Mouse (Mus musculus): Measurements from ENCODE around the gene Olfr1351. TPM values are rescaled to one million over a fixed set of nuclear protein-coding genes. Genes with fewer than 3 reads are reported as not detected.
"Not testable (repeated sequence)": the region's sequence is repeated elsewhere in the genome, so short reads cannot be mapped to it uniquely, and the experiment has no call there.

Olfr1351 gene
- total RNA-seq (2021) = not detected
- long read RNA-seq, experiment 1 = 0 reads
- long read RNA-seq, experiment 2 = 0 reads

DNA sequence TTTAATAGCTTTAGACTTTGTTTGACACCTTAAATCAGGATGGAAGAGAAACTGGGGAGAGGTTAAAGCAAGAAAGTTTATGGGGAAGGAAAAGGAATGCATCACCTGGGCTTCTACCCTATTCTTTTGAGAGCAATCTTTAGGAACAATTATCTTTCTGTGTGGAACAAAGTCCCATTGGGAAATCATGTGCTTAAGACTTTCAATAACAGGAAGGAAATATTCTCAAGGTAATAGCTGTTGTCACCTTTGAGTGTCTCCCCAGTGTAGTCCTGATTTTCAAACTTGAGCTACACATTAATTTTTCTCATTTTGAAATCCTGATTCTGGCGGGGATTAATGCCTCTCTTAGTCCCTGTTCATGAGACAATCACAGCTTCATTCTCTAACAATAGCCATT lies at the start of gene Olfr1351:
TSS of gene Olfr1351 (plus strand) at position 301 of the 400 bp plus-strand sequence.
- DNase-seq = no peak

DNA sequence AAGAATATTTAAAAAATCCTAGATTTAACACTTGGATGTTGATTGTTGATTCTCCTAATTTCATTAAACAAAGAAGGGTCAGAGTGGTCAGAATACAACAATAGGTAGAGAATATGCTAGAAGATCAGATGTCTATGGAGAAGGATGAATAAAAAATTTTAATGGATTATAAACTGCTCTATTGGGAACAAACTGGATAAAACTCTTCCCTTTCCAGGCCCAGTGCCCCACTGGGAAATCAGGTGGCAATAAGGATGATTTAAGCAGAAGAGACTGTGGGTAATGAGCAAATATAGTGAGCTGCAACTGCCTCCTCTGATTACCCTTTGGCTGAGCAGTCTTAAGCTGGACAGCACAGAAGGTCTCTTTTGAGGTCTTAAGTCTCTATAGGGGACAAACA lies 49.3 kb upstream of the Olfr1351 start, which contains the start of gene Olfr1353:
TSS of gene Olfr1353 (plus strand) at position 301 of the 400 bp plus-strand sequence.
- not testable (repeated sequence) for DNase-seq

DNA sequence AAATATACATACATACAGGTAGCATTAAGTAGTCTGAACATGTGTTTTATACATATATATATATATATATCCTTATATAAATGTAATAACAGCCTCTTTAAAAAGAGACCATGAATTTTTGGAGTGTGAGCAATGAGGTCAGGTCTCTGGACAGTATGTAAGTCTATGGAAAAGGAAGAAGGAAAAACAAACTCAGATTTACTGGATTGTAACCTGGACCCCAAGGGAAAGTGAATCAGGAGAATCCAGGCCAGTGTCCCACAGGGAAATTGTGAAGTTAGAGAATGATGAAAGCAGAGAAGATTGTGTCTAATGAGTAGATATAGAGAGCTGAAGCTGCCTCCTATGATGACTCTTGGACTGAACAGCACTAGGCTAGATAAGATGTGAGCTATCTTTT lies 31.5 kb upstream of the Olfr1351 start, which contains the start of gene Olfr1352:
TSS of gene Olfr1352 (plus strand) at position 301 of the 400 bp plus-strand sequence.
- no peak for DNase-seq

DNA sequence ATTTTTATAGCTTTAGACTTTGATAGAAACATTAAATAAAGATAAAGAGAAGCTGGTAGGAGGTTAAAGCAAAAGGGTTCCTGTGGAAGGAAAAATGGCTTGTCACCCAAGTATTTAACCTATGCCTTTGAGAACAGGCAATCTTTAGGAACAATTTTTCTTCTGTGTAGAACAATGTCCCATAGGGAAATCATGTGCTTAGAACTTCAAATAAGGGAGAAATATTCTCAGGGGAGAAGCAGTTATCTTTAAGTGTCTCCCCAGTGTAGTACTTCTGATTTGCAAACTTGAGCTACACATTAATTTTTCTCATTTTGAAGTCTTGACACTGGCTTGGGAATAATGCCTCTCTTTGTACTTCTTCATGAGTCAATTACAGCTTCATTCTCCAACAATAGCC lies 16.2 kb downstream of the Olfr1351 start, which contains the start of gene Olfr57:
TSS of gene Olfr57 (plus strand) at position 301 of the 400 bp plus-strand sequence.
- DNase-seq = no peak

DNA sequence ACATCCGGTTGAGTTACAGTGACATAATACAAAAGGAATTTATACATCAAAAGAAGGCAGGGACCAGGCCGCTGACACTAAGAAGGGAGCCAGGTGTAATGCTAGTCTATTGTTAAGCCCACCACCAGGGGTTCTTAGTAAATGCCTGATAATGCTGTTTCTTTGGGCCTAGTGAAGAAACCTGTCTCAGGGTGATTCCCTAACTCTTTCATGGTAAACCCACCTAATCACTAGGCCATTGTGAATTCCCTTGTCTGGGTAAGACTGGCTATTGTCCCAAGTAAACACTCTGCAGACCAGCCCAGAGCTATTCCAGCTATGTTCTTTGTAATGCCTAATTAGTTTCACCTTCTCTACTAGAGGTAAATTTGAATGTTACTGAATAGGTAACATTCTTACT lies 30.2 kb downstream of the Olfr1351 start:
- DNase-seq = not testable (repeated sequence)

DNA sequence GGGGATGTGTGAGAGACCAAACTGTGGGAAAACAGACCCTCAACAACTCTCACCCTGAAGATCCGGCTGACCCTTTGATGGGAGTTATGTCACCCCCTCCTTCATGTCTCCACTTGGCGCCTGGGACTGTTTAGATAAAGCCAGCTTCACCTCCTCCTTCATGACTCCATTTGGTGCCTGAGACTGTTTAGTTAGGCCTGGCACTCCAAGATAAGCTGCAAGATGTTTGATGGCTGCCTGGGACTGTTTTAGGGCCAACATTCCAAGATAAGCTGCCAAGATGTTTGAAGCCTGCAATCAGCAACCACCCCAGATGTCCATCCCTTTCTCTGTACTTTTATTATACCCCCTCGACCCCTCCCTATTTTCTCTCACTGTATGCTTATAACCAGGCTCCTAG lies 45.1 kb downstream of the Olfr1351 start:
- DNase-seq = not testable (repeated sequence)

Other genes with a start within 250 kb of the Olfr1351 start
- gene Slc1a6, start 232.0 kb upstream of the Olfr1351 start, total RNA-seq (2021) = not detected
- gene Olfr1356, start 160.3 kb upstream of the Olfr1351 start, total RNA-seq (2021) = not detected
- not detected for gene Olfr1355, start 136.9 kb upstream of the Olfr1351 start, total RNA-seq (2021)
- not detected for gene Olfr1354, start 99.3 kb upstream of the Olfr1351 start, total RNA-seq (2021)
- gene Olfr8, start 61.8 kb upstream of the Olfr1351 start, total RNA-seq (2021) = not detected
- not detected for gene Olfr1353, start 49.2 kb upstream of the Olfr1351 start, total RNA-seq (2021)
- not detected for gene Olfr1352, start 31.4 kb upstream of the Olfr1351 start, total RNA-seq (2021)
- gene Olfr57, start 16.3 kb downstream of the Olfr1351 start, total RNA-seq (2021) = not detected
- gene 2610008E11Rik, start 85.1 kb downstream of the Olfr1351 start, total RNA-seq (2021) = 1 to 10 TPM; 7.4 to 8.9 TPM
- gene Vmn2r80, start 136.3 kb downstream of the Olfr1351 start, total RNA-seq (2021) = not detected
- gene Vmn2r81, start 235.2 kb downstream of the Olfr1351 start, total RNA-seq (2021) = not detected

Measured in gastrocnemius, postnatal 25 days (tissue).